Mouse (Mus musculus): ENCODE data around the gene Prss57.

Prss57 gene

DNA sequence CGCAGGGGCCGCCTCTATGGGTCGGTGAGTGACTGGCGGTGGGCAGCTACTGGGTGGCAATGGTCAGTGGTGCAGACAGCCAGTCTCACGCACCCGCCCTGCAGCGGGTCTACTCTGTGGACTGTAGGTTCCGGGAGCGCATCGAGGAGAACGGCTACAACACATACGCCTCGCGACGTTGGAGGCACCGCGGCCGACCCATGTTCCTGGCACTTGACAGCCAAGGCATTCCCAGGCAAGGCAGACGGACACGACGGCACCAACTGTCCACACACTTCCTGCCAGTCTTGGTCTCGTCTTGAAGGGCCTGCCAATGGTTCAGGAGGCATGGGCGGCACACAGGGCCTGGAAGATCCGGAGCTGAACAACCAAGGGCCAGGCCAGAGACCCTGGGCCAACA is 34.1 kb downstream of the Prss57 start:
- no peak for DNase-seq (ENCODE audit: low read depth)

DNA sequence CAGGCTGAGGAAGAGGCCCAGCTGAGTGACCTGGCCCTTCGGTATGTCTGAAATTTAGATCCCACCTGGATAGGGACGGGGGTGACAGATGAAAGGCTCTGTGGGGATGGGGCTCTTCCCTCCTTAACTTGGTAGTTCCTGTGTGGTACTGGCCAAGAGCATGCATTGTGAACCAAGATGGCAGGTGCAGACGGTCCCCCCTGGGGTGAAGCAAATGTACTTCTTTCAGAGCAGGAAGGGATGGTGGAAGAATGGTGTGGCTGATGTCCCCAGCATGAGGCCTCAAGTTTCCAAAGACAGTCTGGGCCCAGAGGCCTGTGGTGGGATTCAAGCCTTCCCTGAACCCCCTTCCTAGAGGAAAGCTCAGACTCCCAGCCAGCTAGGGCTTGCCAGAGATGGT is 34.9 kb downstream of the Prss57 start:
- no peak for DNase-seq (ENCODE audit: low read depth)

DNA sequence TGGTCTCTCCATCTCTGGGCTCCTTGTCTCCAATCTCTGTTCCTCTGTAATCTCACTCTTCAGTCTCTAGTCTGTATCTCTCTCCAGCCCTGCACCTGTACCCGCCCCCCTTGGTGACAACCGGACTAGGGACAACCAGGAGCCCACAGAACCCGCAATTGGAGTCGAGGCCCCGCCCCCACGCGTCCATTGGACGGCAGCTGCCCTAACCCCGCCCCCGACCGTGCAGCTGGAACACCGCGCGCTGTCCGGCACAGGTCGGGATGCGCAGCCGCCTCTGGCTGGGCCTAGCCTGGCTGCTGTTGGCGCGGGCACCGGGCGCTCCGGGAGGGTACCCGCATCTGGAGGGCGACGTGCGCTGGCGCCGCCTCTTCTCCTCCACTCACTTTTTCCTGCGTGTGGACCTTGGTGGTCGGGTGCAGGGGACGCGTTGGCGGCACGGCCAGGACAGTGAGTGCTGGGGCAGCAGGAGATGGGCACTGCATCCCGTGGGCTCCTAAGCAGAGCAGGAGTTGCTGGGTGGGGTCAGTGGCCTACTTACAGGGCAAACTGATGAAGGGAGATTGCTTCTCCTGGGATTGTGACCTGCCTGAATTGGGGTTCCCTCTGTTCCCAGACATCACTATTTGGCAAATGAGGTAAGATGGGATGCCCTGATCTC is 35.8 kb downstream of the Prss57 start, which contains the start of gene Fgf22:
Gene Fgf22, plus strand, starts transcription at position 221 of the 661 bp plus-strand sequence.
- DNase-seq (ENCODE audit: low read depth) = no peak

DNA sequence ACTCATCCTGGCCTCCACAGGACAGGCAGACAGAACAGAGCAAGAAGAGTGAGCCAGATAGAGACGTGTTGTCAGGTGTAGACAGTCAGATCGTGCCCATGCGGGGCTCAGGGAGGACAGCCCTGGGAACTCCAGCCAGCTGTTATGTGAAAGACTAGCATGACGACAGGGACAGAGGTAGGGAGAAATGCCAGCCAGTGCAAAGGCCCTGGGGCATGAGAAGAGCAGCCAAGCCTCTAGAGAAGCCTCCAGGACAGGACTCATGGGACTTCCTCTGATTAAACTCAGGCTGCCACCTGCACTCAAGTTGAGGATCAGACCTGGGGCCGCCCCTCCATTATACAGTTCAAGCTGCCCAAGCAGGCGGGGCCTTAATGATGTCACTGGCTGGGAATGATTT is 42.3 kb downstream of the Prss57 start:
- DNase-seq (ENCODE audit: low read depth) = no peak

DNA sequence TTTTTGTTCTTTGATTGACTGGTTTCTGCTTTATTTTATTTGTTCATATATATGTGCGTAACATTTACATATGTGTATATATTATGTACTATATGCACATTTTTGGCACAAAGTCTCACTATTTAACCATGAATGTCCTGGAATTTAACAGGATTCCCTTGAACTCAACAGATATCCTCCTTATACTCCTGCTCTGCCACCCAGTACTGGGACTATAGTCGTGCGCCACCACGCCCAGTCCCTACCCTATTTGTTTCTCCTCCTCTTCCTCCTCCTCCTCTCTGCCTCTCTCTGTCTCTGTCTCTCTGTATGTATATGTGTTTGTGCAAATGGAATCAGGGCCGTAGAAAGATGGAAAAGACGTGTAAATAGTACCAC is 44.0 kb downstream of the Prss57 start:
- no peak for DNase-seq (ENCODE audit: low read depth)

DNA sequence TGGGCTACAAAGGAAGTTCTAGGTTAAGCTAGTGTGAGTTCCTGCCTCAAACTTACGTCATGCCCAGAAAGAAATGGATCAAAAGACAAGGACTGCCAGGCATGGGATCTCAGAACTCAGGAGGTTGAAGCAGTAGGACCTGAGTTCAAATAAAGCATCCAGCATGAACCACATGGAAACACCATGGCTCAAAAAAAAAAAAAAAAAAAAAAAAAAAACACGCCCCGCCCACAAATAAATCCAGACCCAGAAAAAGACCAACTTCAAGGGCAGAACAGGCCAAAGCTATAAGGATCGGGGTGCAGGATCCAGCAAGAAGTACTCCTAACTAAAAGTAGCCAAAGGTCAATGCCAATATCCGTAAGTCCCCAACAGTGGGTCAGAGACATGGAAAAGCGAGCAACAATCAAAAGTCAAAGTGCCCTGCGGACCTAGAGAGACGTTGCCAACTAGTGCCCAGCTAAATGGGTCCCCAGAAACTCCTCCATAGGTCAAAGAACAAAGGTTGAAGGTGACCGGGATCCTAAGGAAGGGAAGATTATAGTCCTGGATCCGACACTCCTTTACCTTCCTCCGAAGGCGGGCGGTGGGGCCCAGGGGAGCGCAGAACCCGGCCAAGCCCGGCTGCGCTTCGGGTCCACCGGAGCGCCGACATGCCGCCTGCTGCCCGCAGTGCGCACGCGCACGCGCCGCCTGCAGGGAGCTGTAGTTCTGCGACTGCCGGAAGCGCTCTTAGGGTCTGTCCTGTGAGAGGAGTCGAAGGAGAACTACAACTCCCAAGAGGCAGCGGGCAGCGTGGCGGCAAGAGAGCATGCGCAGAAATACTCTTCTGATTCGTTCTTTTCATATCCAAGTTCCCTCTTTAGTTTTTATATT is 44.6 kb downstream of the Prss57 start, which contains the start of gene Polrmt:
Gene Polrmt, minus strand, starts transcription at position 684 of the 876 bp plus-strand sequence.
- DNase-seq (ENCODE audit: low read depth) = peak; percentile 98

DNA sequence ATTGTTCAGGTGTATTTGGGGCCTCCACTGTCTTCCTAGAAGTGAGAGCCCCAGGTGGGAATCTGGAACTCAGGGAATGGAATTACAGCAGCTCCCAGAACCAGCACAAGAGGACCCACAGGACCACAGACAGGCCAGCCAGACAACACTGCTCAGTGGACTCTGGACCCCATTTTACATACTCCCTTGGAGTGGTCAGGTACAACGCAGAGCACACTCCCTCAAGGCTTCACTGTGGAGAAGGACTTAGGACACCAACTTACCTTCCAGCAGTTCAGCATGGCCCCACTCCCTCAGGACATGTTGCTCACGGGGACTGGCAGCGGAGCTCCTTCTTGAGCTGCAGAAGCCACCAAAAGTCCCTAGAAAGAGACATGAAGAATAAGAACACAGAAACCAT is 45.4 kb downstream of the Prss57 start:
- DNase-seq (ENCODE audit: low read depth) = no peak

DNA sequence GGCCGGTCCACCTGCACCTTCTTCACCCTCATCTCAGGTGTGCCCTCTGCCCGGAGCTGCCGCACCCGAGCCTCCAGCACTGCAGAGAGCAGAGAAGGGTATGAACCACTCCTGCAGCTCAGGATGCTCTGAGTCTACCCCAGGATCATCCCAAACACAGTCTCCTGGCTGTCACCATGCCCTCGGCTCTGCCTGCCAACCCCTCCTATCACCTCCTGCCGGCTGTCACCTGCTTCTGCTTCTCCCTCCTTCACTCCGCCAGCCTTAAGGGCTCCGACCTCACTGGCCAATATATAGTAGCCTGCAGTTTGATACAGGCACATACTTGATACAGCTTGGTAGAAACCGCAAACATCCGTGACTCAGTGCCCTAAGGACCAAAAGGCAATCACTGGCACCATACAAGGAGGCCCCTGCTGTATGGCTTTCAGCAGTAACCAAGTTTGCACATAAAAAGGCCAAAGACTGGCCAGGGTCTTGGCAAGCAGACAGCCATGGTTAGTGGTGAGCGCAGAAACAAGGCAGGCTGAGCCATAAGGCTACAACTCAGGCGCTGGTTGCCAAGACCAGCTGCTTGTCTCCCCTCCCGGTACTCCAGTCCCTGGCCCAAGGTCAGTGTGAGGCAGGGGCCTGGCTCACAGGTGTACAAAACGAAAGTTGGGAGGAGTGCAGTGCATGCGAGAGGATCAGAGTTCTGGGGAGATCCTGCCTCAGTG is 47.0 kb downstream of the Prss57 start:
- no peak for DNase-seq (ENCODE audit: low read depth)

DNA sequence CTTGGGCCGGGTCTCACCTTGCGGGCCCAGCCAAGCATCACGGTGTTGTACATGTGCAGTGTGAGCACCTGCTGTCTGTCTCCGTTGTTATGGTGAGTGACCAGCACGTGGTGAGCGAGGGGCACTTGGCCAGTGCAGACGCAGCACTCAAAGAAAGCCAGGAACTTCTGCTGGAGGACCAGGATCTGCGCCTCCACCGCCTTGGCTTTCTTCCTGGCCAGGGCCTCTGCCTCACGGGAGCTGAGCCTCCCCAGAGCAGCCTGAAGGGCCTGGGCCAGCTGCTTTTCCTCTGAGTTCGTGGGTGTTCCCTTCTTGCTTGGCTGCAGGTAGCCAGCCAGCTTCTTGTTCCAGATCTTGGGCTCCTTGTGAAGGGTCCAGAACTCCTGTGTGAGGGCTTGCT is 47.6 kb downstream of the Prss57 start:
- DNase-seq (ENCODE audit: low read depth) = no peak

DNA sequence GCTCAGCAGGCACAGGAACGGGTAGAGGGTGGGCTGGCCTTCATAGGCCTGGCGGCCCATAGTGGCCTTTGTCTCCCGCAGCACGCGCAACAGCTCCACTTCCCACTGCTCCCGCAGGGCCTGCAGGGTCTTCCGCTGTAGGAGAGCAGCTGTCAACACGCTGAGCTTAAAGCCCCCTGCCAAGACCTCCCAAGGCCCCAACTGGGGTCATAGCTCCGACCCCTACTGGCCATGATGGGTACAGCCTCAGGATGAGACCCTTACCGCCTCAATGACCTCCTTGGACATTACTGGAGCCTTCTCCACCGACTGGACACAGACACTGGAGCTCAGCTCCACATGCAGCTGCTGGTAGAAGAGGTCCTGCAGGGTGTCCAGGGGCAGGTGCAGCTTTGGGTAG is 49.9 kb downstream of the Prss57 start:
- no peak for DNase-seq (ENCODE audit: low read depth)

DNA sequence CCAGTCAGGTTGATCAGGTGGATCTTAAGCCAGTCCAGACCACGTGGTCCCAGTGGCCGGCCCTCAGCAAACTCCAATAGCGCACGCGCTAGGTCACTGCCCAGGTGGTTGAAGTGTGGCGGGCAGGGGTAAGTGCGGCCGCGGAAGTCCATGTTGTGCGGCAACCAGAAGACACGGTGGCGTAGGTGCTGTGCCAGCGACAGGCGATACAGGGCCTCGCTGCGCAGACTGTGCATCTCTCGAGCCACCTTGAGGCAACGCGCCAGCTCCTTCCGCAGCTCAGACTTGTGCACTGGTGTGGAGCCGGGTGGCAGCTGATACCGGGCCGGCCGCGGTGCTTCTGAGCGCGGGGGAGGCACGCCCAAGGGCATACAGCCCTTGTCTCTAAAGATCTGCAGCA is 51.5 kb downstream of the Prss57 start:
- no peak for DNase-seq (ENCODE audit: low read depth)

DNA sequence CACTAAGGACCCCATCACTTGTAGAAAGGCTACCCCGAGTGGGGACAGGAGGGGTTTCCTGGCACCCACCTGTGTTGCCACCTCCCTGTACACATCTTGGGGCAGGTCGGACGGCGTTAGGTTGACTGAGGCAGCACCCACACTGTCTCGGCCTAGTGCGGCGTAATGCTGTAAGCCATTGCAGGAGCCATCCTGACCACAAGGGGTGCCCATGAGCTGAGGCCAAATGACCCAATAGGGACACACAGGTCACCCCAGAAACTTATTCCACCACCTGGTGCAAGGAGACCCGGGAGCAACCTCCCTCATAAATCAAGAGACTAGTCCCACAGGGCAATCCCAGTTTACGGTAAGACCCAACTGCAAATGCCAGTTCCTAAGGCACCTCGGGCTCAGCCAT is 52.5 kb downstream of the Prss57 start:
- no peak for DNase-seq (ENCODE audit: low read depth)

DNA sequence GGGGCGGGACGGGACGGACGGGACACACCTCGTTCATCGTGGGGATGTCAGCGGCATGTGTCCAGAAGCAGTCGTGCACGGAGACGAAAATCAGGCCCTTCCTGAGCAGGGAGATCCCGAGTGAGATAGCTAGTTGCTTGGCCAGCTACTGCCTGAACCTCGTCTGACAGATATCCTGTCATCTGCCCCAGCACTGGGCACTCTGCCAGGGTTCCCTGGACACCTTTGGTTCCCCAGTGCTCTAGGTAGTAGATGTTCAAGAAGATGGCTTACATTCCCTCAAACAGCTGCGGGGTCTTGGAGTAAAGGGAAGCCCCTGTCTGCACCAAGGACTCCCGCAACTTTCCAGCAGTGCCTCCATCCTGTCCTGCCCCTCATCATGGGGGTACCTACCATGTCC is 54.1 kb downstream of the Prss57 start:
- peak; percentile 30 for DNase-seq (ENCODE audit: low read depth)

DNA sequence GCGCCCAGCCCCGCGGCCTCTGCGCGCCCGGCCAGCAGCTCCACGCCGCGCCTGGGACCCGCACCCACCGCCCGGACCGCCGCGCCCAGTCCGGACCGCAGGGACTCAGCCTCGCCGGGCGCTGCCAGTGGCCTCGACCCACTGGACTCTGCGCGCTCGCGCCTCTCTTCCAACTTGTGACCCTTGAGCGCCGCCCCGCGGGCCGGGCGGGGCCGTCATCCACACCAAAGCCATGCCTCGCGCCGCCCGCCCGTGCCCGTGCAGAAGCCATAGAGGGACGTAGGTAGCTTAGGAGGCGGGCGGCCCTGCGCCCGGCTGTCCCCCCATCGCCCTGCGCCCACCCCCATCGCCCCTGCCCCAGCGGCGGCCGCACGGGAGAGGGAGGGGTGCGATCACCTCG is 55.4 kb downstream of the Prss57 start:
- DNase-seq (ENCODE audit: low read depth) = no peak

DNA sequence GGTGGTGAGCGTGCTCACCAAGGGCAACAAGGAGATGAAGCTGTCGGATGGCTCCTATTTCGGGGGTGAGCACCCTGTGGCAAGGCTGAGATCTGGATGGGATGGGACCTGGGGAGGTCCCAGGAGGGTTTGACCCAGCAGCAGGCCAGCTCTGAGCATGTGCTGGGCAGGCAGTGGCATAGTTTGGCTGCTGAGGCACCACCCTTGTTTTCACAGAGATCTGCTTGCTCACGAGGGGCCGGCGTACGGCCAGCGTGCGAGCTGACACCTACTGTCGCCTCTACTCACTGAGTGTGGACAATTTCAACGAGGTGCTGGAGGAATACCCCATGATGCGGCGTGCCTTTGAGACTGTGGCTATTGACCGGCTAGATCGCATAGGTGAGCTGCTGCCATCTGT is 56.9 kb downstream of the Prss57 start:
- DNase-seq (ENCODE audit: low read depth) = no peak

DNA sequence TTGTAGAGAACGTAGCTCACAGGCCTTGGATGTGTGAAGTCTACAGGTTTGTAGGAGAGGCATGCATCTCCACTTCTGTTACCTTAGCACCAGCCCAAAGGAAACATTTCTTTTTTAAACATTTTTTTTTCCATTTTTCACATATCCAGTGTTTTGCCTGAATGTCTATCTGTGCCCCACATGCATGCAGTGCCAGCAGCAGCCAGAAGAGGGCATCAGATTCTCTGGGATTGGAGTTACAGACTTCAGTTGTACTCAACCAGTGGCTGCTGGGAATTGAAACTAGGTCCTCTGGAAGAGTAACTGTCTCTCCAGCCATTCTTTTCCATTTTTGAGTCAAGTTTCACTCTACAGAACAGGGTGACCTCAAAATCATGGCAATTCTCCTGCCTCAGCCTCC is 58.3 kb downstream of the Prss57 start:
- DNase-seq (ENCODE audit: low read depth) = peak; percentile 42

Data from 416B (cell line).